Mouse (Mus musculus) lung, postnatal 36 days (tissue): ENCODE data around the gene Trim52.
"Not testable (repeated sequence)": the region's sequence is repeated elsewhere in the genome, so short reads cannot be mapped to it uniquely, and the experiment has no call there.

ENCODE experiments used
- DNase-seq: peaks from one replicate; pipeline ENCODE4 v3.0.0; 2022; ENCODE audit warnings: mixed read lengths

The Trim52 gene

DNA sequence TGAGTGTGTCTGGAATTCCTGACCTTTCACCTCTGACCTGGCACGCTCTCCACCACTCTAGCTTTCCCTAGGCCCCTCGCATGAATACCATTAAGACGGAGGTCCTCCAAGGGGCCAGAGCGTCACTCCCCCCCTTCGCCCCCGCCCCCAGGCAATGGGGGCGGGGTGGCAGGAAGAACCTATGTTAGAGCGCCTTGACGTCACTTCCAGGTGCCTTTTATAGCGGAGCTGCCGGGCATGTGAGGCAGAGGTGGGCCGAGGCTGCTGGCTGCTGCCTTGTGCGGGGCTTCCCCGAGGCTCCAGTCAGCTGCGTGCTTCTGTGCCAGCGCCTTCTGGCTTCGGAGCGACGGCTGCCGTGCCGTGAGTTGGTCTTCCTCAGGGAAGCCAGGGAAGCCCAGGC lies at the start of gene Trim52:
Trim52 (plus strand) TSS at position 219 of the 400 bp plus-strand sequence.
- no peak for DNase-seq

DNA sequence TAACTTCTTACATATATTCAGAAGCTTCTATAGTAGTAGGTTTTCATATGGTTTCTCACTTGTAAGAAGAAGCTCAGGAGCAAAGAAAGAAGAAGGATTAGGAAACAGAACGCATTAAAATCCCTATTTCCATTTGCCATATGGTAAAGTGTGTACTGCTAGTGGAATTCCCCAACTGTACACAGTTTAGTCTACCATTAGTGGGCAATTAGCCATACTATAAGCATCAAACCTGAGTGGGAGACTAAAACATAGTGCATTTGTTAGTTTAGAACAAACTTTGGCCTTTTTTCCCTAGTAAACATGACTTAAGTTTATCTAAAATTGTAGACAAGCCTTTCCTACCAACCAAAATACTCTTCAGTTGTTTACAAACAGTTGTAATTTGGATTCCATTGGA lies 33.4 kb upstream of the Trim52 start:
- no peak for DNase-seq

DNA sequence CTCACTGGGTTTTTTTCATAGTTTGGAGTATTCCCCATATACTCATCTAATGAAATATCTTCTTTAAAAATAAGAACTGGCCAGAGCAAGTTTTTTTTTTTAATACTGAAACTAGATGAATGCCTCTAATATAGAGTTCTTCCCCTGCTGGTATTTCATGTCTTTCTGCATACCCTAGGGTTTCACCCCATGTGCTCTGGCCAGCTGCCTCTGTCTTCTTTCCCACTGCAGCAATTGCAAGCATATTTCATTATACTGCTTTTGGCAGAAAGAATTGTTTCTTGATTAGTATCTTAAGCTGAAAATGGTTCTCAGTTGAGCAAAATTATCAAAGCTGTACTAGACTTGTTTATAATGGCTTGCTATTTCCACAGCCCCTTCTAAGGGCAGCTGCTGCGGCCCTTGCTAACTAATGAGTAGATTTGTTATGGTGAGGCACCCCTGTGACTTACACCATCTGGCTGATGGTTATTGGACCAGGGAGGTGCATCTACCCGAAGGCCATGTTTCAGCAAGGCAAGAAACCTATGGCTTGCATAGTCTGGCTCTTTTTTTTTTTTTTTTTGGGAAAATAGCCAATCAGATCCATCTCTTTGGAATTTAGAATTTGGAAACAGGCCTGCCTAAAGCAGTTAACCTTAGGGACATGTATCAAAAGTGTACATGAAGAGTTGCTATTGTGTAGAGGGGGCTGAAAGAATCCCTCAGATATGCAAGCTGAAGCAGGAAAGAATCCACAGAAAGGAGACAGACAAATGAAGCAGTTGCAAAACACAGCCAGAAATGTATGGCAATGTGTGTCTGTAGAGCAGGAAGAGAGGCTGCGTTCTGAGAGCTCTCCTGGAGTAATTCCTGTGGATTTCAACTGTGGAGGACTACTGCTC lies 30.6 kb upstream of the Trim52 start:
- no peak for DNase-seq

DNA sequence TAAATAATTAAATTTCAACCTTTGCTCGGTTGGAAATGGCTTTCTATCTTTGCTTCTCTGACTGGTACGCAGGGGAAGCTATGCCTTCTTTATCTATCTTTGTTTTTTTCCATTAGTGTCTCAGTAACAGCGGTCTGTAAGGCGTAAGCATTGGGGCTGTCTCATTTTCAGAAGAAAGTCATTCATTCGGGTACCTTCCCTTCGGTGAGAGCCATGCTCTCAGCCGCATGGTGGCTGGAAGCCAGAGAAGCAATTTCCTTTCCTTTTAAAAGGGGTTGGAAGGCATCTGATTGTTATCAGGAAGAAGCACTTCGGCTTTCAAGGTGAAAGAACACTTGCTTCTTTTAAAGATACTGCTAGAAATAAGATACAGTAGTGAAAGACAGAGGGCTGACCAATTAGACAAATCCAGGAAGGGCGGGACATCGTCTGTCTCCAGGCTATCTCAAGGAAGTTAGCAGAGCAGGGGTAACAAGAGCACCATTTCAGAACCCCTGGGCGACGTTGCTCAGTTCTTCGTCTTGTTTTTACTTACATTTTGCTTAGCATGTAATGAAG lies 17.4 kb upstream of the Trim52 start:
- no peak for DNase-seq

GRCm38 (mm10) chr14:106096816-106097215 lies 9.2 kb upstream of the Trim52 start:
- DNase-seq: no peak

GRCm38 (mm10) chr14:106100858-106101257 lies 5.1 kb upstream of the Trim52 start:
- DNase-seq: no peak

DNA sequence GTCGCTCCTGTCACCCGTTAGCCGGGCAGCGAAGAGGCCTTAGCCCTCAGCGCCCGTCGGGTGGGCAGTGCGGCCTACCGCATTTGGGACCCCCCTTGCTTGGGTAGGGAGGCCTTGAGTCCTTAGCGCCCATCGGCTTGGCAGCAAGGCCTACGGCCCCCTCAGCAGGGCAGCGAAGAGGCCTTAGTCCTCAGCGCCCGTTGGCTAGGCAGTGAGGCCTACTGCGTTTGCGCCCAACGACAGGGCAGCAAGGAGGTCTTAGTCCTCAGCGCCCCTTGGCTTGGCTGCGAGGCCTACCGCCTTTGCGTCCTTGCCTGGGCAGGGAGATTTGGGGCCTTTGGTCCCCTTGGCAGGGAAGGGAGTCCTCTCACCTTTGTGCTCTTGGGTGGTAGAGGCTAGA lies 427 bp downstream of the Trim52 start:
- no peak for DNase-seq

DNA sequence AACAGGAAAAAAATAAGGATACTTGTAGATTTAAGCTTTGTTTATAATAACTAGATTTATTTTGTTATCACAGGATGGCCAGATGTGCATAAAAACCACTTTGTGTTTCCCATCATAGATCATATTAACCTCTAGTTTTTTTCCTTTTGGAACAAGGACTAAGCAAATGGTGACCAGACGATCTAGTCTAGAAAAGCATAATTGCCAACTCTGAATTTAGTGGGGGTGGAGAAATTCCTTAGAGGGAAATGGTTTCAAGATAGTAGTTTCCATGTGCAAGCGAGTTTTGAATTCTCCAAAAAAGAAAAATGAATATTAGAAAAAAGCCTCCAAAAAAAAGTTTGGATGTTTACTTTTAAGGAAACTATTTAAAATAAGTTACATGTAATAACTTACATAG lies 13.4 kb downstream of the Trim52 start:
- no peak for DNase-seq

- DNase-seq: no peak
Observed at GRCm38 (mm10) chr14:106136272-106136671, 30.3 kb downstream of the Trim52 start.

DNA sequence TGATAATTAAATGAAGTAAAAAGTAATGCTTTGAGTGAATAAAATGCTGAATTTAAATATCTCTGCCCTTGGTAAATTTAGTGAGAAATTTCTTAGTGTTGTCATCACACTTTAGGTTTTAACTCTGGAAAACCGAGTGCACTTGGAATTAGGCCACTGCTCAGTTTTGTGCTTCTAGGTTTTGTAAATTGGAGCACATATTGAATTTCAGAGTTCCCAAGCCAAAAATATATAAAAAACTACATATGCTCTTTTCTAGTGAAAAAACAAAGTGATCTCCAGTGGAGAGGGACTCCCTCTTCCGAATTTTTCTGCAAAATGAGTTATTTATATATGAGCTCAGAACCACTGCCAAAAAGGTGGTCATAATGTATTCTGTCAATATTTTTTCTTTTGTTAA lies 45.2 kb downstream of the Trim52 start:
- no peak for DNase-seq

GRCm38 (mm10) chr14:106154879-106155576 lies 49.0 kb downstream of the Trim52 start:
- DNase-seq: peak; percentile 10

DNA sequence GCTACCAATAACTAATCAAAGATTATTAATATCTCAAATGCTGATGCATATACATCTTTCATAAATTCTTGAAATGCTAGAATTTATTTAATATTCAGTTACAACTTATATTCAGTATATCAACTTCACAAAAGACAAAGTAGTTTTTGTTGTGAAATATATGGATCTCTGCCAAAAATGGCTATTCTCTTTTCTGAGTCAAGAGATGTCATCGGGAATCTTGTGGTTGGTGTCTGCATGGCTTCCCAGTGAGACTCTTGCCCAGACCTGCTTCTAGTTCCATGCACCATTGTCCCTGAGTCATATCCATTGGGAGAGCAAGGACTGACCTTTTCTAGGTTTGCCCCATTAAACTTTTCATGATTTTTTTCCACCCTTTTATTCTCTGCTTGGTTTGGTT lies 50.5 kb downstream of the Trim52 start:
- no peak for DNase-seq

DNA sequence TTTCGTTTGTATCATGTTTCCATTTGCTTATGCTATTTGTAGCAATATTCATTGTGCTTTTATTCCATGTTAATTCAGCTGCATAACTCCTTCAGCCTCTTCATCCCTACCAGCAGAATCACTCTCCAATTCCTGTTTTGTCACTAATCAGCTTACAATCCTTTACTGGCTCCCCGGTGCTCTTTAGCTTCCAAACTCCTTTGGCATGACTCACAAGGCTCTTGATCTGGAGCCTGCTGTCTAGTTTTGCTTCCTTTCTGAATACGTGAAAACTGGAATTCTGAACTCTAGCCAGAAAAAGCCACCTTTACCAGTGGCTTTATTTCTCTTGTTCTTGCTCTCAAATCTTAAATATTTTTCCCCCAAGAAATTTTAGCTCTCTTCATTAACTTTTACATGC lies 56.3 kb downstream of the Trim52 start:
- DNase-seq: peak; percentile 2

DNA sequence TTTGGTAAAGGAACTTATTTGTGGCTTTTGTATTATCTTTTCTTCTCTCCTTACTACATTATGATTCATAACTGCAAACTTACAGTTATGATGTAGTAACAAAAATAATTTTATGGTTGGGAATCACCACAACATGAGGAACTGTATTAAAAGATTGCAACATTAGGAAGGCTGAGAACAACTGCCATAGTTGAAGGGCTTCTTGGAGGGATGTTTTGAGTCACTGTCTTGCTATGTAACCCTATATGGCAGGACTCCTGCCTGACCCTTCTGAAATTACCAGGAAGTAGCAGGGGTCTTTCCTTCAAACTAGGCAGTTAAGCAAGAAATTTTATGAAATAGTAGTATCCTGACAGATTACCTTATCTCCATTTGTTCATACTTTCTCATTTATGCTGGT lies 57.2 kb downstream of the Trim52 start:
- no peak for DNase-seq

GRCm38 (mm10) chr14:106163933-106164332 lies 57.9 kb downstream of the Trim52 start:
- not testable (repeated sequence) for DNase-seq

- DNase-seq: no peak
Observed at GRCm38 (mm10) chr14:106176879-106177278, 70.9 kb downstream of the Trim52 start.

DNA sequence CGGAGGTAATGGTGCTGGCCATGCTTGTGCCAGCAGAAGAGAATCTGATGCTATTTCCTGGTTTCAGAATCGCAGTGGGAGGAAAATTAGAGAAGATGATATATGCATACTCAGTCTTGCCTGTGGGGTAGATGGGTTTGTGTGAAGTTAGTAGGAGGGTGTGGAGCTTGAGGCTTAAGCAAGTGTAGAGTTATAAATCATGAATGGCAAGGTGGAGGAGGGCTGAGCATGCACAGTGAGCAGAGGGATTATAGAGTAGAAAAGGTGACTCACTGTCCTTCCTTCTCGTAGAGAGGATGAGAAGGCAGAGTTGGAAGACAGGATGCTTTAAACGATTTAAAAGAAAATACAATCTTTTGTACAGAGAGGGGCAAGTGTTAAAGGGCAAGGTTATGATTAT lies 72.2 kb downstream of the Trim52 start:
- DNase-seq: no peak

GRCm38 (mm10) chr14:106179102-106179727 lies 73.2 kb downstream of the Trim52 start:
- DNase-seq: no peak

DNA sequence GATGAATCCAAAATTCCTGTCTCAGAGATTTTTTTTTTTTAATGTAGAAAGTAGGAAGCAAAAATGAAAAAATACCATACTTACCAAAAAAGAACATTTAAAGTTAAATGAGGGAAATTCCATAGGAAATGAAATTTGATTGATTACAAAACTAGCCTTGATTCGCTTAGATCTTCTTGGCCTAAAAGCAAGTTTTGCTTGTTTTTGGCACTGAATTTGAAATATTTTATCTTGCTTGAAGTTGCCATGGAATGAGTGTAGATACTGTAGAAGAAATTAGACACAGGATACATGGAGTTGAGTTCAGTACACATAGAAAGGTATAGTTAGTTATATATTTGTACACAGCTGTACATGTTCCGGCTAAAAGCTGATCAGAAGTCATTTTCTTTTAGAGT lies 73.7 kb downstream of the Trim52 start:
- no peak for DNase-seq

- no peak for DNase-seq
Observed at GRCm38 (mm10) chr14:106180616-106181015, 74.6 kb downstream of the Trim52 start.

DNA sequence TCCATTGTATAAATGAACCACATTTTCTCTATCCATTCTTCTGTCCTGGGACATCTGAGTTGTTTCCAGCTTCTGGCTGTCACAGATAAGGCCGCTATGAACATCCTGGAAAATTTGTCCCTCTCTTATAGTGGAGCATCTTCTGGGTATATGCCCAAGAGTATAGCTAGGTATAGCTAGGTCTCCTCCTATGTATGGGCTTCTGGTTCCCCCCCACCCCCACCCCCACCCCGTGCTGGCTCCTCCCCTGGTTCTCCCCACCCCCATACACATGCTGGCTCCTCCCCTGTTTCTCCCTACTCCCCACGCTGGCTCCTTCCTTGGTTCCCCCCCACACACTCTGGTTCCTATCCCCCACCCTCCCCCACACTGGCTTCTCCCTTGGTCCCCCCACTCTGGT lies 78.0 kb downstream of the Trim52 start:
- no peak for DNase-seq
